Mouse (Mus musculus) CH12.LX (cell line): ENCODE results near the gene Cd200r1. TPM values are rescaled to one million over a fixed set of nuclear protein-coding genes. Genes with fewer than 3 reads are reported as not detected.

Source experiments
- DNase-seq: peaks from one replicate; pipeline ENCODE4 v3.0.0-alpha.2; 2013; ENCODE audit errors: extremely low read depth
- H3K27ac ChIP-seq: 2 replicates; pipeline ENCODE4 v1.5.1; 2012; ENCODE audit warnings: low read depth, mild to moderate bottlenecking, control low read depth, moderate library complexity; ENCODE audit not compliant: insufficient read depth
- H3K27me3 ChIP-seq: replicated peaks from 2 replicates; pipeline ENCODE3; 2012; ENCODE audit warnings: inconsistent platforms
- H3K36me3 ChIP-seq, 2 experiments: replicated peaks in 1 of 2; 2 replicates each; pipeline versions ENCODE3 to v1.6.1; 2012; ENCODE audit warnings: inconsistent platforms in 1 of 2, low read length in 1 of 2, mild to moderate bottlenecking in 1 of 2, mixed read lengths in 1 of 2, moderate library complexity in 1 of 2; ENCODE audit not compliant: control insufficient read depth in 1 of 2, insufficient read depth in 1 of 2
- H3K4me1 ChIP-seq, 2 experiments: 2 replicates each; pipeline ENCODE4 v1.6.1; 2012; ENCODE audit warnings: inconsistent platforms in 1 of 2, moderate library complexity in 1 of 2; ENCODE audit not compliant: insufficient read depth in 2 of 2, control insufficient read depth in 1 of 2
- H3K4me2 ChIP-seq: 2 replicates; pipeline ENCODE4 v1.6.1; 2012; ENCODE audit warnings: low read depth, mild to moderate bottlenecking, control low read depth; ENCODE audit not compliant: poor library complexity, insufficient read depth, severe bottlenecking
- H3K4me3 ChIP-seq, 3 experiments: fragments of 150-350 bp in 1 of 3; sonication (generic) in 1 of 3; replicated peaks in 1 of 3; 2 replicates each; pipeline versions ENCODE3 to v1.5.1; 2011 to 2012; ENCODE audit warnings: low read depth in 2 of 3, low read length in 2 of 3, mild to moderate bottlenecking in 2 of 3, moderate library complexity in 2 of 3, control low read depth in 1 of 3, improper control_type of control experiment in 1 of 3, inconsistent platforms in 1 of 3, mixed read lengths in 1 of 3; ENCODE audit not compliant: poor library complexity in 1 of 3
- H3K79me2 ChIP-seq: replicated peaks from 2 replicates; pipeline ENCODE4 v1.6.1; 2012; ENCODE audit warnings: mild to moderate bottlenecking, moderate library complexity; ENCODE audit not compliant: control insufficient read depth, poor library complexity, insufficient read depth, severe bottlenecking; ENCODE audit errors: extremely low read depth
- H3K9ac ChIP-seq: 2 replicates; pipeline ENCODE4 v1.6.1; 2012; ENCODE audit warnings: low read depth, mild to moderate bottlenecking, control low read depth, moderate library complexity; ENCODE audit not compliant: insufficient read depth
- H3K9me3 ChIP-seq: replicated peaks from 2 replicates; pipeline ENCODE3; 2012; ENCODE audit warnings: low read length, inconsistent platforms, mixed read lengths
- BHLHE40 ChIP-seq: IDR thresholded peaks from 2 replicates; pipeline ENCODE4 v1.6.1; 2011; ENCODE audit warnings: mild to moderate bottlenecking, low read depth, low read length, improper control_type of control experiment
- CHD2 ChIP-seq: IDR thresholded peaks from 2 replicates; pipeline ENCODE4 v1.6.1; 2011; ENCODE audit warnings: low read length, improper control_type of control experiment
- E2F4 ChIP-seq: IDR thresholded peaks from 2 replicates; pipeline ENCODE4 v1.6.1; 2011; ENCODE audit warnings: low read depth, low read length, improper control_type of control experiment; ENCODE audit not compliant: insufficient replicate concordance
- EP300 ChIP-seq: IDR thresholded peaks from 2 replicates; pipeline ENCODE4 v1.6.1; 2011; ENCODE audit warnings: low read length, improper control_type of control experiment
- ETS1 ChIP-seq: conservative IDR thresholded peaks from 2 replicates; pipeline ENCODE4 v1.6.1; 2012; ENCODE audit warnings: low read depth, mild to moderate bottlenecking, inconsistent platforms, low read length, improper control_type of control experiment, moderate library complexity
- GABPA ChIP-seq: IDR thresholded peaks from 2 replicates; pipeline ENCODE4 v1.6.1; 2012; ENCODE audit warnings: low read depth, low read length, improper control_type of control experiment, inconsistent platforms; ENCODE audit not compliant: insufficient replicate concordance
- IRF4 ChIP-seq: IDR thresholded peaks from 2 replicates; pipeline ENCODE4 v1.6.1; 2014; ENCODE audit warnings: low read depth, mild to moderate bottlenecking, inconsistent platforms, low read length, improper control_type of control experiment
- JUN ChIP-seq: IDR thresholded peaks from 2 replicates; pipeline ENCODE4 v1.6.1; 2011; ENCODE audit warnings: low read depth, mild to moderate bottlenecking, low read length, improper control_type of control experiment, moderate library complexity; ENCODE audit not compliant: insufficient read depth
- JUND ChIP-seq: conservative IDR thresholded peaks from 2 replicates; pipeline ENCODE4 v1.6.1; 2011; ENCODE audit warnings: low read depth, low read length, improper control_type of control experiment
- MAFK ChIP-seq: IDR thresholded peaks from 2 replicates; pipeline ENCODE4 v1.6.1; 2011; ENCODE audit warnings: low read length, improper control_type of control experiment; ENCODE audit not compliant: insufficient replicate concordance
- MAX ChIP-seq: IDR thresholded peaks from 2 replicates; pipeline ENCODE4 v1.6.1; 2011; ENCODE audit warnings: low read length, improper control_type of control experiment
- MAZ ChIP-seq: IDR thresholded peaks from 2 replicates; pipeline ENCODE4 v1.6.1; 2012; ENCODE audit warnings: low read depth, mild to moderate bottlenecking, inconsistent platforms, low read length, improper control_type of control experiment, moderate library complexity
- MXI1 ChIP-seq: IDR thresholded peaks from 2 replicates; pipeline ENCODE4 v1.6.1; 2011; ENCODE audit warnings: mild to moderate bottlenecking, low read depth, low read length, improper control_type of control experiment
- MYC ChIP-seq: IDR thresholded peaks from 2 replicates; pipeline ENCODE4 v1.6.1; 2011; ENCODE audit warnings: low read depth, mild to moderate bottlenecking, improper control_type of control experiment, low read length
- NELFE ChIP-seq: IDR thresholded peaks from 2 replicates; pipeline ENCODE4 v1.6.1; 2011; ENCODE audit warnings: low read depth, low read length, improper control_type of control experiment
- NRF1 ChIP-seq: IDR thresholded peaks from 2 replicates; pipeline ENCODE4 v1.6.1; 2014; ENCODE audit warnings: low read depth, mild to moderate bottlenecking, inconsistent platforms, low read length, improper control_type of control experiment, moderate library complexity
- POLR2A ChIP-seq: IDR thresholded peaks from 2 replicates; pipeline ENCODE4 v1.6.1; 2011; ENCODE audit warnings: low read depth, mild to moderate bottlenecking, improper control_type of control experiment, low read length
- SIN3A ChIP-seq: IDR thresholded peaks from 2 replicates; pipeline ENCODE4 v1.6.1; 2012; ENCODE audit warnings: low read length, improper control_type of control experiment, inconsistent platforms
- TBP ChIP-seq: conservative IDR thresholded peaks from 2 replicates; pipeline ENCODE4 v1.6.1; 2011; ENCODE audit warnings: low read depth, low read length, improper control_type of control experiment
- UBTF ChIP-seq: IDR thresholded peaks from 2 replicates; pipeline ENCODE4 v1.6.1; 2012; ENCODE audit warnings: low read depth, mild to moderate bottlenecking, inconsistent platforms, low read length, improper control_type of control experiment, moderate library complexity
- USF1 ChIP-seq: IDR thresholded peaks from 2 replicates; pipeline ENCODE4 v1.6.1; 2014; ENCODE audit warnings: low read depth, mild to moderate bottlenecking, inconsistent platforms, low read length, improper control_type of control experiment
- ZNF384 ChIP-seq: IDR thresholded peaks from 2 replicates; pipeline ENCODE4 v1.6.1; 2012; ENCODE audit warnings: low read depth, low read length, improper control_type of control experiment, inconsistent platforms
- dilution Hi-C: fragments of 300-500 bp; cut with MboI; formaldehyde crosslinking; loops from 2 replicates; pipeline ENCODE4 v1.14.3; 2020; ENCODE audit warnings: low sequenced_read_pairs; ENCODE audit not compliant: extremely low pct_unique_long_range_greater_than_20kb, extremely low pct_ligation_motif_present
- in situ Hi-C: fragments of 300-500 bp; cut with MboI; formaldehyde crosslinking; loops from 3 replicates; pipeline ENCODE4 v1.14.3; 2019; ENCODE audit warnings: low sequenced_read_pairs, low pct_ligation_motif_present, low pct_unique_long_range_greater_than_20kb, mixed read lengths
- polyA plus RNA-seq: library from polyadenylated mRNA; unstranded; fragments of >175 nt; gene quantifications from 2 replicates; pipeline ENCODE4 v1.2.1, GENCODE M21; 2012; ENCODE audit warnings: low read depth; ENCODE audit not compliant: insufficient read length
- total RNA-seq, 2 experiments: library from RNA; depleted of rRNA; stranded (reverse); fragments of 300-350 nt in 1 of 2; fragments of >200 nt in 1 of 2; gene quantifications; 2 replicates each; pipeline ENCODE4 v1.2.3; 2012 to 2014

Cd200r1 gene
- total and polyA plus RNA-seq, 3 experiments, result 1.2 to 5.4 (median 1.3) TPM

- Histone ChIP-seq H3K27me3 (no peaks in the 10 kb centered on the region), H3K79me2 (no peaks in the 10 kb centered on the region), H3K9ac (peak overlapping the region; percentile 3), H3K36me3 (no peaks in the 10 kb centered on the region), H3K4me3 (peak overlapping the region in 2 of 3 experiments; percentile 1 to 10), H3K4me2 (peak overlapping the region; percentile 63), H3K27ac (0 out of 2 replicates have a peak overlapping the region, but pooled peaks have one; percentile 3), H3K4me1 (peaks cover 0 to 7% of the 10 kb centered on the region in 2 experiments; a peak in 1 of 4 replicates), H3K9me3 (no peaks in the 10 kb centered on the region)
- dilution Hi-C loops, result no loop called here
- peak; percentile 64 for DNase-seq
- in situ Hi-C loops, result no loop called here
- TF ChIP-seq ZNF384 (no peak), JUN (no peak), EP300 (peak; percentile 73), MYC (0 out of 2 replicates have a peak, but pooled peaks have one; percentile 36), UBTF (no peak), POLR2A (peak; percentile 37; the same call in 1 of the 2 replicates), MAX (peak; percentile 29; the same call in 1 of the 2 replicates), E2F4 (no peak), BHLHE40 (peak; percentile 79), MAFK (peak; percentile 83), JUND (no peak), NELFE (no peak), ETS1 (peak; percentile 48; the same call in 1 of the 2 replicates), GABPA (no peak), MXI1 (no peak), NRF1 (no peak), TBP (0 out of 2 replicates have a peak, but pooled peaks have one; percentile 31), SIN3A (no peak), IRF4 (peak; percentile 50; the same call in 1 of the 2 replicates), CHD2 (no peak), MAZ (no peak), USF1 (no peak)
Measured at GRCm38 (mm10) chr16:44778538-44779147, 13.1 kb downstream of the Cd200r1 start.

GRCm38 (mm10) chr16:44779494-44779893 lies 14.0 kb downstream of the Cd200r1 start:
- H3K36me3 ChIP-seq, result no peaks in the 10 kb centered on the region
- H3K4me2 ChIP-seq, result peak overlapping the region; percentile 72; the same call in 1 of the 2 replicates
- H3K9ac ChIP-seq, result no peak overlapping the region; the same call in 1 of the 2 replicates
- no peaks in the 10 kb centered on the region for H3K27me3 ChIP-seq
- no peak for TF ChIP-seq JUND
- 0 out of 2 replicates have a peak, but pooled peaks have one; percentile 21 for TF ChIP-seq CHD2
- TF ChIP-seq SIN3A, result 0 out of 2 replicates have a peak, but pooled peaks have one; percentile 29
- in situ Hi-C loops (no loop called here), dilution Hi-C loops (no loop called here)
- H3K9me3 ChIP-seq, result no peaks in the 10 kb centered on the region
- H3K27ac ChIP-seq, result no peak overlapping the region
- no peaks in the 10 kb centered on the region for H3K79me2 ChIP-seq
- no peak for DNase-seq
- no peaks in the 10 kb centered on the region; a peak in 1 of 4 replicates for H3K4me1 ChIP-seq
- H3K4me3 ChIP-seq, result no peak overlapping the region
